Mouse (Mus musculus): ENCODE measurements around the gene Vmn2r9. TPM values are rescaled to one million over a fixed set of nuclear protein-coding genes. Genes with fewer than 3 reads are reported as not detected.
"Not testable (repeated sequence)": the region's sequence is repeated elsewhere in the genome, so short reads cannot be mapped to it uniquely, and the experiment has no call there.

The Vmn2r9 gene
- not detected in 2 replicates for polyA plus RNA-seq (2015; fragmentation: Nextera tagmentation; extraction: Ambion mirVana)

DNA sequence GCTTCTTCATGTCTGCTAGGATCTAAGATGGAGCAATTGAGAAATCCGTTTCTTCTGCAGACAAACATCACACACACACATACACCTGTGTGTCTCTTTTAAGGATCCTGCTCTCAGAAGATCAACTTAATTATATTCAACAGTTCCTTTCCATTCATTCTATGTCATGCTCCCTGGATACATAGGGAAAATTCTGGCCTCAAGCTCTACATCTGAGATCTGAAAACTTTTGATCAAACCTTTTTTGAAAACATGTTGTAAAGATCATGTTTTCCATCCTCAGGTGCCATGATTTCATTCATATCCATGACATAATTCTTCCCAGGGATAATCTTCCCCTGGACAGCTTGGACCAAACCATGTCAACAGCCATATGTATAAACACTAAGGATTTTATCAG lies at the start of gene Vmn2r9:
Gene Vmn2r9, minus strand, starts transcription at position 101 of the 400 bp plus-strand sequence.
- H3K9ac ChIP-seq = not testable (repeated sequence)

DNA sequence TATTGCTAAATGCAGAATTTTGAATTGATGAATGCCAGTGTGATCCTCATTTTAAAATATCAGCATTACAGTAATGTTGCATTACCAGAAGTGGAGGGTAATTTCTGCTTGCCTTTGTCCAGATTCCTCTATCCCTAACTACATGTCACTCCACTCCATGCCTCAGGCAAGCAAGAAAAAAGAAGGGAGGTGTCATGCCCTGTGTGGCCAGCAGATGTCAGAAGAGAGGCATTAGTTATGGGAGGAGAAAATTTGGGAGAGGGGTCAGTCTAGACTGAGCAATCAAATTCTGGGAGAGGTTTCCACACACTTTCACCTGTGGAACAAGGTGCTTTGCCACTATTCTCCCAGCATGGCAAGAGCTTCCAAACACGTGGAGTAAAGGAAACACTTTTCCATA lies 14.3 kb upstream of the Vmn2r9 start:
- H3K27me3 ChIP-seq; H3K4me1 ChIP-seq; H3K27ac ChIP-seq; ATAC-seq (ENCODE audit: low FRiP score, low read depth); H3K4me2 ChIP-seq (replicated peaks); H3K4me3 ChIP-seq; H3K9ac ChIP-seq; H3K36me3 ChIP-seq; H3K9me3 ChIP-seq: not testable (repeated sequence)
- 3% methylated on average over 1 of the region's 1 CpGs for WGBS

More for the DNA sequence above, at the start of gene Vmn2r9:
- H3K27ac ChIP-seq; H3K4me1 ChIP-seq; H3K27me3 ChIP-seq; H3K9me3 ChIP-seq; H3K4me3 ChIP-seq; ATAC-seq (ENCODE audit: low FRiP score, low read depth); H3K36me3 ChIP-seq; H3K4me2 ChIP-seq (replicated peaks): not testable (repeated sequence)
- 68% methylated on average over 1 of the region's 1 CpGs for WGBS

DNA sequence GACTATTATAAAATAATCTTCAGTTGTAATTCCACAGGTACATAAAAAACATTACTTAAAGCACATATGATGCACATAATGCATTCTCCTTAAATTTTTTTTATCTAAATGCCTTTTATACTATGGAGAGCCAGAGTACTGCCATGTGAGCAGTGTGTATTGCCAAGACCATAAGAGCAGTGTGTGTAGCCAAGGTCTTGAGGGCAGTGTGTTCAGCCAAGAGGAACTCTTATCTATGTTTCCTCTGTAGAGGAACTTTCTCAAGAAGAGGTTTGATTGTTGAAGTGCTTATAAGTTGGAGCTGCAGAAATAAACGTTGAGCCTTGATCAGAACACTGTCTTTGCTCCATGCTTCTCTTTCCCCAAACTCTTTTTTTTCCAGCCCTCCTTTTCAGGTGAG lies 2.9 kb downstream of the Vmn2r9 start:
- no peak overlapping the region for H3K4me2 ChIP-seq (replicated peaks)
- H3K36me3 ChIP-seq = no peaks in the 10 kb centered on the region
- H3K27ac ChIP-seq = no peak overlapping the region
- no peaks in the 10 kb centered on the region for H3K4me1 ChIP-seq
- no peaks in the 10 kb centered on the region for H3K9me3 ChIP-seq
- no peaks in the 10 kb centered on the region for H3K27me3 ChIP-seq
- WGBS = 38% methylated on average over 1 of the region's 1 CpGs
- no peak overlapping the region for H3K4me3 ChIP-seq
- no peak overlapping the region for H3K9ac ChIP-seq
- ATAC-seq (ENCODE audit: low FRiP score, low read depth) = no peak

DNA sequence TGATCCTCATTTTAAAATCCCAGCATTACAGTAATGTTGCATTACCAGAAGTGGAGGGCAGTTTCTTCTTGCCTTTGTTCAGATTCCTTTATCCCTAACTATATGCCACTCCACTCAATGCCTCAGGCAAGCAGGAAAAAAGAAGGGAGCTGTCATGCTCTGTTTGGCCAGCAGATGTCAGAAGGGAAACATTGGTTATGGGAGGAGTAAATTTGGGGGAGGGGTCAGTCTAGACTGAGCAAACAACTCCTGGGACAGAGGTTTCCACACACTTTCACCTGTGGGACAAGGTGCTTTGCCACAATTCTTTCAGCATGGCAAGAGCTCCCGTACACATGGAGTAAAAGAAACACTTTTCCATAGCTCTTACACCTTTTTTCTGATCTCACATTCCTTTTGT lies 16.2 kb downstream of the Vmn2r9 start:
- no peak overlapping the region for H3K4me2 ChIP-seq (replicated peaks)
- no peaks in the 10 kb centered on the region for H3K36me3 ChIP-seq
- no peaks in the 10 kb centered on the region for H3K4me1 ChIP-seq
- H3K27me3 ChIP-seq = no peaks in the 10 kb centered on the region
- H3K27ac ChIP-seq = no peak overlapping the region
- no peak overlapping the region for H3K4me3 ChIP-seq
- H3K9me3 ChIP-seq = no peaks in the 10 kb centered on the region
- no peak for ATAC-seq (ENCODE audit: low FRiP score, low read depth)
- WGBS = 81% methylated on average over 1 of the region's 1 CpGs
- H3K9ac ChIP-seq = no peak overlapping the region

DNA sequence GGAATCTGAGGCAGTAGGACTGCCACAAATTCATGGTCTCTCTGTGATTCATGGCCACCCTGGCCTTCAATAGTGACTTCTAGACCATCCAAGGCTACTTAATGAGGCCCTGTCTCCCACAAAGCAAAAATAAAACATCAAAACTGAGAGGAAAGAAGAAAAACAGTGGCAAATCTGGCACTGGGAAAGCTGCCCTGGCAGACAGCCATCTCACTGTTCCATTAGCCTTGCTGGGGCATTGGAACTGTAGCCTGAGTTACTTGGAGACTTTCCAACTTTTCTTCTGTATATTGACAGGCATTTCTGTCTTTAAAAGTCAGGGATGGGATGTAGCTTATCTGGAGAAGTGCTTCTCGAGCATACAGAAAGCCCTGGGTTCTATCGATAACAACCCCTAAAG lies 29.1 kb downstream of the Vmn2r9 start:
- H3K27ac ChIP-seq = no peak overlapping the region
- H3K4me1 ChIP-seq = no peaks in the 10 kb centered on the region
- ATAC-seq (ENCODE audit: low FRiP score, low read depth) = no peak
- H3K27me3 ChIP-seq = no peaks in the 10 kb centered on the region
- H3K36me3 ChIP-seq = no peaks in the 10 kb centered on the region
- H3K4me2 ChIP-seq (replicated peaks) = no peak overlapping the region
- H3K9ac ChIP-seq = no peak overlapping the region
- no peaks in the 10 kb centered on the region for H3K9me3 ChIP-seq
- WGBS = 94% methylated on average over 2 of the region's 2 CpGs
- H3K4me3 ChIP-seq = no peak overlapping the region

DNA sequence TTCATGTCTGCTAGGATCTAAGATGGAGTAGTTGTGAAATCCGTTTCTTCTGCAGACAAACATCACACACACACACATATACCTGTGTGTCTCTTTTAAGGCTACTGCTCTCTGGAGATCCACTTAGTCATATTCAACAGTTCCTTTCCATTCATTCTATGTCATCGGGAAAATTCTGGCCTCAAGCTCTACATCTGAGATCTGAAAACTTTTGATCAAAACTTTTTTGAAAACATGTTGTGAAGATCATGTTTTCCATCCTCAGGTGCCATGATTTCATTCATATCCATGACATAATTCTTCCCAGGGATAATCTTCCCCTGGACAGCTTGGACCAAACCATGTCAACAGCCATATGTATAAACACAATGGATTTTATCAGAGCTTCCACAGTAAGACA lies 43.7 kb downstream of the Vmn2r9 start, which contains the start of gene Vmn2r8:
Gene Vmn2r8, minus strand, starts transcription at position 101 of the 400 bp plus-strand sequence.
- H3K4me1 ChIP-seq; H3K27me3 ChIP-seq; H3K27ac ChIP-seq; H3K9me3 ChIP-seq; H3K4me2 ChIP-seq (replicated peaks); H3K9ac ChIP-seq; H3K36me3 ChIP-seq; H3K4me3 ChIP-seq; ATAC-seq (ENCODE audit: low FRiP score, low read depth): not testable (repeated sequence)
- WGBS = 72% methylated on average over 2 of the region's 2 CpGs

DNA sequence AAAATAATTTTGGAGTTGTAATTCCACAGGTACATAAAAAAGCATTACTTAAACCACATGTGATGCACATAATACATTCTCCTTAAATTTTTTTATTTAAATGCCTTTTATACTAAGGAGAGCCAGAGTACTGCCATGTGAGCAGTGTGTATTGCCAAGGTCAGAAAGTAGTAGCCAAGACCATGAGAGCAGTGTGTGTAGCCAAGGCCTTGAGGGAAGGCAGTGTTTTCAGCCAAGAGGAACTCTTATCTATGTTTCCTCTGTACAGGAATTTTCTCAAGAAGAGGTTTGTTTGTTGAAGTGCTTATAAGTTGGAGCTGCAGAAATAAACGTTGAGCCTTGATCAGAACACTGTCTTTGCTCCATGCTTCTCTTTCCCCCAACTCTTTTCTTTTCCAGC lies 48.8 kb downstream of the Vmn2r9 start:
- Histone ChIP-seq H3K9ac (no peak overlapping the region), H3K4me3 (no peak overlapping the region), H3K36me3 (no peaks in the 10 kb centered on the region), H3K27me3 (no peaks in the 10 kb centered on the region), H3K4me2 (replicated peaks) (no peak overlapping the region), H3K9me3 (no peaks in the 10 kb centered on the region), H3K4me1 (no peaks in the 10 kb centered on the region), H3K27ac (no peak overlapping the region)
- ATAC-seq (ENCODE audit: low FRiP score, low read depth) = no peak
- WGBS = 55% methylated on average over 1 of the region's 1 CpGs

DNA sequence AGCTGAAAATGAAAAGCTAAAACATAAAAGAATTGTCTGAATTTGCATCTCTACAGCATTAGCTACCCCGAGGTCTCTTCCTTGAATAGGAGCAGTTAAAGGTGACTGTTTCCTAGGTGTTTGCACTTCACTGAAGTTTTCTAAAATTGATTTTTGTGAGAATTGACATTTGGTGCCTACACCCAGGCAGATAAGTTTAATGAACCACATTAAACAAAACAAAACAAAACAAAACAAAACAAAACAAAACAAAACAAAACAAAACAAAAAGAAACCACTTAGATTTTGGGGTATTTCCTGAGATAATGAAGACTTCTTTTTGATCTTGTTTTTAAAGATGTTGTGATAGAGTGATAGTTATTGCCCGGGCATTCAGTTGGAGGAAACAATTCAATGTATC lies 57.1 kb downstream of the Vmn2r9 start, which contains the start of gene Tmed11:
Gene Tmed11, minus strand, starts transcription at position 101 of the 400 bp plus-strand sequence.
- not testable (repeated sequence) for H3K4me1 ChIP-seq; ATAC-seq (ENCODE audit: low FRiP score, low read depth); H3K36me3 ChIP-seq; H3K27ac ChIP-seq; H3K9ac ChIP-seq; H3K27me3 ChIP-seq; H3K4me3 ChIP-seq; H3K4me2 ChIP-seq (replicated peaks); H3K9me3 ChIP-seq
- 74% methylated on average over 2 of the region's 2 CpGs for WGBS

DNA sequence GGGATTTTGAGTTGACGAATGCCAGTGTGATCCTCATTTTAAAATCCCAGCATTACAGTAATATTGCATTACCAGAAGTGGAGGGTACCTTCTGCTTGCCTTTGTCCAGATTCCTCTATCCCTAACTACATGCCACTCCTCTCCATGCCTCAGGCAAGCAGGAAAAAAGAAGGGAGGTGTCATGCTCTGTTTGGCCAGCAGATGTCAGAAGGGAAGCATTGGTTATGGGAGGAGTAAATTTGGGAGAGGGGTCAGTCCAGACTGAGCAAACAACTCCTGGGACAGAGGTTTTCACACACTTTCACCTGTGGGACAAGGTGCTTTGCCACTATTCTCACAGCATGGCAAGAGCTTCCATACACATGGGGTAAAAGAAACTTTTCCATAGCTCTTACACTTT lies 62.0 kb downstream of the Vmn2r9 start:
- H3K27me3 ChIP-seq; H3K36me3 ChIP-seq; H3K27ac ChIP-seq; H3K4me2 ChIP-seq (replicated peaks); H3K9ac ChIP-seq; H3K4me3 ChIP-seq; ATAC-seq (ENCODE audit: low FRiP score, low read depth); H3K9me3 ChIP-seq; H3K4me1 ChIP-seq: not testable (repeated sequence)
- 33% methylated on average over 1 of the region's 1 CpGs for WGBS

Other genes with a start within 250 kb of the Vmn2r9 start
- gene Gak, start 222.8 kb downstream of the Vmn2r9 start, polyA plus RNA-seq (2015; fragmentation: Nextera tagmentation; extraction: Ambion mirVana) = 44.4 and 50.6 TPM in 2 replicates
- gene Tmem175, start 222.8 kb downstream of the Vmn2r9 start, polyA plus RNA-seq (2015; fragmentation: Nextera tagmentation; extraction: Ambion mirVana) = 26.9 and 28.3 TPM in 2 replicates
- 16.2 and 18.2 TPM in 2 replicates for gene Idua, start 192.3 kb downstream of the Vmn2r9 start, polyA plus RNA-seq (2015; fragmentation: Nextera tagmentation; extraction: Ambion mirVana)
- gene Dgkq, start 182.9 kb downstream of the Vmn2r9 start, polyA plus RNA-seq (2015; fragmentation: Nextera tagmentation; extraction: Ambion mirVana) = 15.9 and 16.8 TPM in 2 replicates
- 1.5 and 1.8 TPM in 2 replicates for gene Slc26a1, start 177.0 kb downstream of the Vmn2r9 start, polyA plus RNA-seq (2015; fragmentation: Nextera tagmentation; extraction: Ambion mirVana)
- 44.8 and 52.4 TPM in 2 replicates for gene Fgfrl1, start 160.2 kb downstream of the Vmn2r9 start, polyA plus RNA-seq (2015; fragmentation: Nextera tagmentation; extraction: Ambion mirVana)
- not detected in 2 replicates for gene Rnf212, start 77.6 kb downstream of the Vmn2r9 start, polyA plus RNA-seq (2015; fragmentation: Nextera tagmentation; extraction: Ambion mirVana)
- not detected in 2 replicates for gene Tmed11, start 57.2 kb downstream of the Vmn2r9 start, polyA plus RNA-seq (2015; fragmentation: Nextera tagmentation; extraction: Ambion mirVana)
- not detected in 2 replicates for gene Vmn2r8, start 43.8 kb downstream of the Vmn2r9 start, polyA plus RNA-seq (2015; fragmentation: Nextera tagmentation; extraction: Ambion mirVana)
- gene Vmn2r10, start 153.9 kb upstream of the Vmn2r9 start, polyA plus RNA-seq (2015; fragmentation: Nextera tagmentation; extraction: Ambion mirVana) = not detected in 2 replicates
- gene Vmn2r11, start 207.0 kb upstream of the Vmn2r9 start, polyA plus RNA-seq (2015; fragmentation: Nextera tagmentation; extraction: Ambion mirVana) = not detected in 2 replicates
- not detected in 2 replicates for gene Vmn2r12, start 245.3 kb upstream of the Vmn2r9 start, polyA plus RNA-seq (2015; fragmentation: Nextera tagmentation; extraction: Ambion mirVana)